Mouse (Mus musculus) Patski (cell line): ENCODE measurements around the gene Sars2. TPM values are rescaled to one million over a fixed set of nuclear protein-coding genes. Genes with fewer than 3 reads are reported as not detected.
"Not testable (repeated sequence)": the region's sequence is repeated elsewhere in the genome, so short reads cannot be mapped to it uniquely, and the experiment has no call there.

Experiments
- ATAC-seq: fragments of 100-300 bp; one replicate; pipeline ENCODE4 v1.8.0; 2021
- CTCF ChIA-PET: fragments of 350-600 bp; sonication (Branson Sonifier 250); formaldehyde crosslinking; loops from one replicate; lab custom pipeline; 2022; ENCODE audit warnings: inconsistent platforms; lab: Charles Lee
- POLR2A ChIA-PET: fragments of 350-600 bp; sonication (Branson Sonifier 250); formaldehyde crosslinking; loops from one replicate; lab custom pipeline; 2022; ENCODE audit warnings: antibody characterized with exemption, inconsistent platforms; lab: Charles Lee
- DNase-seq: peaks from one replicate; pipeline ENCODE4 v3.0.0-alpha.2; 2011; ENCODE audit warnings: low read depth, low spot score
- H3K27me3 ChIP-seq: fragments of 371-371 bp; one replicate; pipeline ENCODE4 v1.5.1; 2021
- CTCF ChIP-seq: fragments of 100-300 bp; IDR thresholded peaks from one replicate; pipeline ENCODE4 v1.5.1; 2021
- in situ Hi-C: fragments of 300-500 bp; cut with MboI; formaldehyde crosslinking; loops from 3 replicates; pipeline ENCODE4 v1.11.1; 2018; ENCODE audit warnings: low pct_unique_long_range_greater_than_20kb, mixed read lengths
- polyA plus RNA-seq: library from polyadenylated mRNA; unstranded; gene quantifications from one replicate; pipeline ENCODE4 v1.2.3, GENCODE M21; 2021

Gene Sars2
- polyA plus RNA-seq = 14.8 TPM

- in situ Hi-C loops = no loop called here
- no peaks in the 10 kb centered on the region for H3K27me3 ChIP-seq
- peak; percentile 89 for DNase-seq
- POLR2A ChIA-PET = no interaction called here
- ATAC-seq = peak; percentile 97
- CTCF ChIA-PET = interaction anchor here (0.7 to 1.6 kb wide), 7 partner anchors 14 to 305 kb away, joined by 3 to 5 read pairs (median 3); partner anchors contain the start of genes Ccer2, Fbxo17, Gmfg and Sirt2
- TF ChIP-seq CTCF = no peak
Observed at GRCm38 (mm10) chr7:28741709-28742438, at the start of gene Sars2, which contains the start of gene Mrps12. Gene Sars2, plus strand, starts transcription at chr7:28741992. Gene Mrps12, minus strand, starts transcription at chr7:28741820.

- H3K27me3 ChIP-seq = peaks cover 13% of the 10 kb centered on the region
- ChIA-PET CTCF (interaction anchor here (1.4 kb wide), 1 partner anchor 32 kb away, joined by 3 read pairs; no protein-coding TSS in a partner anchor), POLR2A (no interaction called here)
- in situ Hi-C loops = loop anchor here (25.0 kb wide), 1 partner anchor 555 kb away; the partner anchor contains the start of gene 9530053A07Rik
- no peak for ATAC-seq
- no peak for DNase-seq
- no peak for TF ChIP-seq CTCF
Observed at GRCm38 (mm10) chr7:28692545-28693320, 49.1 kb upstream of the Sars2 start, which contains the start of gene Fbxo27. Gene Fbxo27, plus strand, starts transcription at chr7:28692849.

- ChIA-PET CTCF (no interaction called here), POLR2A (no interaction called here)
- ATAC-seq = no peak
- no peak for DNase-seq
- no peak for TF ChIP-seq CTCF
- peaks cover 13% of the 10 kb centered on the region for H3K27me3 ChIP-seq
- in situ Hi-C loops = loop anchor here (25.0 kb wide), 1 partner anchor 556 kb away; the partner anchor contains the start of gene 9530053A07Rik
Observed at GRCm38 (mm10) chr7:28693321-28693966, 48.3 kb upstream of the Sars2 start.

GRCm38 (mm10) chr7:28694423-28694822, 47.4 kb upstream of the Sars2 start:
- no peak for TF ChIP-seq CTCF
- ChIA-PET POLR2A (no interaction called here), CTCF (no interaction called here)
- DNase-seq (no peak), ATAC-seq (no peak)
- in situ Hi-C loops = loop anchor here (25.0 kb wide), 1 partner anchor 557 kb away; the partner anchor contains the start of gene 9530053A07Rik
- peaks cover 13% of the 10 kb centered on the region for H3K27me3 ChIP-seq

- POLR2A ChIA-PET = no interaction called here
- TF ChIP-seq CTCF = no peak
Observed at GRCm38 (mm10) chr7:28694966-28695511, 46.8 kb upstream of the Sars2 start.

GRCm38 (mm10) chr7:28697277-28697676, 44.5 kb upstream of the Sars2 start:
- peaks cover 11% of the 10 kb centered on the region for H3K27me3 ChIP-seq
- ChIA-PET POLR2A (no interaction called here), CTCF (no interaction called here)
- in situ Hi-C loops = loop anchor here (25.0 kb wide), 1 partner anchor 560 kb away; the partner anchor contains the start of gene 9530053A07Rik
- no peak for DNase-seq
- no peak for TF ChIP-seq CTCF
- ATAC-seq = no peak

More at GRCm38 (mm10) chr7:28694966-28695511, 46.8 kb upstream of the Sars2 start:
- DNase-seq (no peak), ATAC-seq (no peak)
- CTCF ChIA-PET = no interaction called here
- peaks cover 13% of the 10 kb centered on the region for H3K27me3 ChIP-seq
- in situ Hi-C loops = loop anchor here (25.0 kb wide), 1 partner anchor 558 kb away; the partner anchor contains the start of gene 9530053A07Rik

- DNase-seq (no peak), ATAC-seq (no peak)
- CTCF ChIA-PET = no interaction called here
- no peak for TF ChIP-seq CTCF
- POLR2A ChIA-PET = no interaction called here
- in situ Hi-C loops = no loop called here
- H3K27me3 ChIP-seq = peaks cover 3% of the 10 kb centered on the region
Observed at GRCm38 (mm10) chr7:28700269-28700668, 41.5 kb upstream of the Sars2 start.

GRCm38 (mm10) chr7:28701306-28701705, 40.5 kb upstream of the Sars2 start:
- POLR2A ChIA-PET, DNase-seq, H3K27me3 ChIP-seq, CTCF ChIA-PET, ATAC-seq, in situ Hi-C loops: not testable (repeated sequence)

- TF ChIP-seq CTCF = no peak
- POLR2A ChIA-PET = interaction anchor here (0.7 kb wide), 1 partner anchor 217 kb away, joined by 14 read pairs; no protein-coding TSS in a partner anchor
- CTCF ChIA-PET = interaction anchor here (0.7 kb wide), 1 partner anchor 133 kb away, joined by 5 read pairs; no protein-coding TSS in a partner anchor
- ATAC-seq = no peak
- in situ Hi-C loops = no loop called here
- no peaks in the 10 kb centered on the region for H3K27me3 ChIP-seq
- no peak for DNase-seq
Observed at GRCm38 (mm10) chr7:28702601-28703143, 39.1 kb upstream of the Sars2 start.
